Mouse (Mus musculus) embryonic facial prominence, embryonic 14.5 days (tissue): ENCODE measurements at regions not wholly inside any gene's neighbourhood (a gene's known extent, or its start where the extent isn't known, plus 50 kb on each side); places are given as distances from the start of the nearest gene placed in this dataset.
A peak's percentile ranks its signal among the peaks of the same experiment; 100 is the strongest.

Experiments
- ATAC-seq: fragments of 200-750 bp; cut with Nextera tagmentation; 2 replicates; pipeline ENCODE4 v1.8.0; 2017; ENCODE audit warnings: low read depth, moderate number of reproducible peaks, moderate TSS enrichment
- DNase-seq: peaks from one replicate; pipeline ENCODE4 v3.0.0-alpha.2; 2015; ENCODE audit warnings: low spot score
- H3K27ac ChIP-seq: fragments of 300-500 bp; sonication (generic); replicated peaks from 2 replicates; pipeline ENCODE4 v1.5.1; 2014; ENCODE audit warnings: low read depth, mild to moderate bottlenecking, low read length, moderate library complexity
- H3K27me3 ChIP-seq: fragments of 300-500 bp; sonication (generic); replicated peaks from 2 replicates; pipeline ENCODE4 v1.6.1; 2014; ENCODE audit warnings: low read length; ENCODE audit not compliant: control insufficient read depth, insufficient read depth
- H3K36me3 ChIP-seq: fragments of 300-500 bp; sonication (generic); 2 replicates; pipeline ENCODE4 v1.6.1; 2014; ENCODE audit warnings: low read length, mixed read lengths; ENCODE audit not compliant: control insufficient read depth, insufficient read depth
- H3K4me1 ChIP-seq: fragments of 300-500 bp; sonication (generic); 2 replicates; pipeline ENCODE4 v1.6.1; 2014; ENCODE audit warnings: antibody characterized with exemption, low read length; ENCODE audit not compliant: control insufficient read depth, insufficient read depth
- H3K4me2 ChIP-seq: fragments of 300-500 bp; sonication (generic); 2 replicates; pipeline ENCODE4 v1.6.1; 2014; ENCODE audit warnings: low read depth, mild to moderate bottlenecking, low read length, moderate library complexity, mixed read lengths
- H3K4me3 ChIP-seq: fragments of 300-500 bp; sonication (generic); 2 replicates; pipeline ENCODE4 v1.5.1; 2014; ENCODE audit warnings: low read depth, mild to moderate bottlenecking, low read length
- H3K9ac ChIP-seq: fragments of 300-500 bp; sonication (generic); 2 replicates; pipeline ENCODE4 v1.6.1; 2014; ENCODE audit warnings: low read depth, mild to moderate bottlenecking, low read length, moderate library complexity, mixed read lengths
- H3K9me3 ChIP-seq: fragments of 300-500 bp; sonication (generic); 2 replicates; pipeline ENCODE4 v1.6.1; 2016; ENCODE audit warnings: low read length; ENCODE audit not compliant: control insufficient read depth
- WGBS: fragments of 180-500 bp; shearing (Covaris S2); extraction: QIAGEN DNeasy Blood & Tissue Kit; methylation state at CpG from one replicate; pipeline ENCODE4 v1.1.7; 2014; 5-methylcytosine and 5-hydroxymethylcytosine counted together

DNA sequence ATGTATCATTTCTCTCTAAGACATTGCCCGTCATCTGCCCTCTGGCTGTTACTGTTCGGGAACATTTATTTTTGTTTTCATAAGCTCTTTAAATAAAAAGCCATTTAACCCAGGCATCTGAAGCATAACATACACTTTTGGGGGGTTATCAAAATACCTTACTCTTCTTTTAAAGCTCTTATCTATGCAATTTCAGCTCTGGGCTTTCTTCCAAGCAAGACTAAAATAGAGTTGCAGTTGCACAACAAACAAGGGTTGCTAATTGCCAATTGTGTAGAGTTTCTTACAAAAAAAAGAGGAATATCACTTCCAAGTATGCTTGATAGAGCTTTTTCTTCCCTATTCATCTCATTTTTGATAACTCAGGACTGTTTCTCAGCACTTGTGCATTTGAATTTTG lies 277.6 kb downstream of the Cdh9 start:
- H3K4me3 ChIP-seq: no peak overlapping the region
- H3K4me1 ChIP-seq: no peaks in the 10 kb centered on the region
- DNase-seq (no peak), ATAC-seq (no peak)
- no peak overlapping the region for H3K27ac ChIP-seq
- H3K9me3 ChIP-seq: no peaks in the 10 kb centered on the region
- H3K27me3 ChIP-seq: no peaks in the 10 kb centered on the region
- no peak overlapping the region for H3K9ac ChIP-seq
- H3K36me3 ChIP-seq: no peaks in the 10 kb centered on the region
- H3K4me2 ChIP-seq: no peak overlapping the region
- 58% methylated on average over 2 of the region's 2 CpGs for WGBS

DNA sequence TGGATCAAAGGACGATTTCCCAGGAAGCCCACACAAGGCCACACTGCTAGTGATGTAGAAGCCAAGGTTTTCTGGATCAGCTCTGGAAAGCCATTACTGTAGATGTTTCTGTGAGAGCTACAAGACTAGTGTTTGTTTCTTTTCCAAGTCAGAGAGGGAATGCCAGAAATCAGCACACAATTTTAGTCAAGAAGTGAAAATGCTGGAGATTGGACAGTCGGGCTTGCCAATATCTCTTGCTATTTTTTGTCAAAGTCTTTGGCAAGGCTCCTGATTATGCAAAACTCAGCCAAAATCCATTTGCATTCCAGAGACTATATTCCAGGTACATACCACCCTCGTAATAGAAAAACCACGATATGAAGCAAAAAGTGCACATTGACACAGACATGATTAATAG lies 279.3 kb downstream of the Cdh9 start:
- no peak overlapping the region for H3K27ac ChIP-seq
- ATAC-seq: no peak
- H3K9ac ChIP-seq: no peak overlapping the region
- peak; percentile 19 for DNase-seq
- no peaks in the 10 kb centered on the region for H3K36me3 ChIP-seq
- no peaks in the 10 kb centered on the region for H3K4me1 ChIP-seq
- no peaks in the 10 kb centered on the region for H3K9me3 ChIP-seq
- WGBS: 83% methylated on average over 4 of the region's 4 CpGs
- no peaks in the 10 kb centered on the region for H3K27me3 ChIP-seq
- H3K4me3 ChIP-seq: no peak overlapping the region
- H3K4me2 ChIP-seq: no peak overlapping the region

DNA sequence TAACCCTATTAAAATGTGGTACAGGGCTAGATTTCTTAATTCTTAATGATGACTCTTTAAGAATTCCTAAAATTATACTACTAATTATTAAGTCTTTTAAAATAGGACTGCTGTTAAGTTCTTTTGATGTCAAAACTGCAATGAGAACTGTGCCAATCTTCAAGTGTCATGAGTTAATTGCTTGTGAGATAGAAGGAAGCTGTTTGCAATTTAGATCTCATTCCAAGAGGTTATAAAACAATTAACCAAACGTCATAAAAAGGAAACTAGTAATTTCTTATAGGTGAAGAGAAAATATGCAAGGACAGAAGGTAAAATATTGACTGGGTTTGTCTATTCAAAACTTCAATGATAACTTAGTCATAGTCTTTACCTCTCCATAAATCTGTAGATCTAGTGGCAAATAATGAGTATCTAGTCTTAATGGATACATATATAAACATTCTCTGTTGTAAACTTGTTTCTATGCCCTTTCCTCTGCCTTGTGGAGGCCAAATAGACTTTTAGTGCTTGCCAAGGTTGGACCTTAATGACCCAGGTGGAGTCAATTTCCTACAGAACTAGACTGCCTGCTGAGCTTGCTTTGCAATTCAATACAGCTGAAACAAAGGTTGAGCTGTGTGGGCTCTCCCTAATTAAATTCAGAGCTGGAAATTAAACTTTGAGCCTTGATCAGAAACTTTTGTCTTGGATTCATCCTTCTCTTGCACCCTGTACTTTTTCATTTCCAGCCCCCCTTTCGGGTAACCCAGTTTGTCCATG lies 320.5 kb downstream of the Cdh9 start:
- H3K36me3 ChIP-seq: no peaks in the 10 kb centered on the region
- no peak overlapping the region for H3K4me2 ChIP-seq
- WGBS: 24% methylated on average over 2 of the region's 2 CpGs
- H3K27ac ChIP-seq: no peak overlapping the region
- H3K4me1 ChIP-seq: no peaks in the 10 kb centered on the region
- no peaks in the 10 kb centered on the region for H3K27me3 ChIP-seq
- no peaks in the 10 kb centered on the region for H3K9me3 ChIP-seq
- no peak overlapping the region for H3K4me3 ChIP-seq
- ATAC-seq (no peak), DNase-seq (no peak)
- H3K9ac ChIP-seq: no peak overlapping the region

DNA sequence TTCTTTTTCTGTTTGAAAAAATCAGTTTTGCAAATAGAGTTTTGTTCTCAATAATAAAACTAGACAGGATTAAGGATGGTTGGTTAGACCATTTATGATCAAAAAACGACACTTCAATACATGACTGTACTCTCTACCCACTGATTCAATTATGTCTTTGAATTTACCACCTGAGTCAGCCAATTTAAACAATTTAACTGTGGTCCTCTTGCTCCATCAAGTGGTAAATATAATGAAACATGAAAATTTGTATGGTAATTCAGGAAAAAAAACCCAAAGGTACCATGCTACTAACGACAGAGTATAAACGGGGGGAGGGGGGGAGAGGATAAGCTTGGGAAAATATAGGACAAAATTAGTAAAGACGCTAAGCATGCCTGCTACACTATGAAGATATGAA lies 341.2 kb downstream of the Cdh9 start:
- Histone ChIP-seq H3K9me3 (no peaks in the 10 kb centered on the region), H3K27me3 (no peaks in the 10 kb centered on the region), H3K4me1 (no peaks in the 10 kb centered on the region), H3K4me2 (no peak overlapping the region), H3K9ac (no peak overlapping the region), H3K4me3 (no peak overlapping the region), H3K36me3 (no peaks in the 10 kb centered on the region), H3K27ac (no peak overlapping the region)
- WGBS: 76% methylated on average over 4 of the region's 4 CpGs
- no peak for DNase-seq
- ATAC-seq: no peak

DNA sequence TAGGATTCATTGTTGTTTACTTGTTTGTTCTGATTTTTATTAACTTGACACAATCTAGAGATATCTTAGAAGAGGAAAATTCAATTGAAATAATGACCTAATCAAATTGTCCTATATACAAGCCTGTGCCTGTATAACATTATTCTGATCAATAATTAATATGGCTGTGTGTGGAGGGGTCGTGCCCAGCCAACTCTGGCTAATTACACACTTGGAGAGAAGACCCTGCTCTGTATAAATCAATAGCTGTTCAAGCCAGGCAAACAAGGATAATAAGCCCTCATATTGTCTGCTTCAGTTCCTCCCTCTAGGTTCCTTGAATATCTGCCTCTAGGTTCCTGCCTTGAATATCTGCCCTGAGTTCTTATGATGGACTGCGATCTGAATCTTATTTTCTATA lies 355.5 kb downstream of the Cdh9 start:
- no peak for ATAC-seq

DNA sequence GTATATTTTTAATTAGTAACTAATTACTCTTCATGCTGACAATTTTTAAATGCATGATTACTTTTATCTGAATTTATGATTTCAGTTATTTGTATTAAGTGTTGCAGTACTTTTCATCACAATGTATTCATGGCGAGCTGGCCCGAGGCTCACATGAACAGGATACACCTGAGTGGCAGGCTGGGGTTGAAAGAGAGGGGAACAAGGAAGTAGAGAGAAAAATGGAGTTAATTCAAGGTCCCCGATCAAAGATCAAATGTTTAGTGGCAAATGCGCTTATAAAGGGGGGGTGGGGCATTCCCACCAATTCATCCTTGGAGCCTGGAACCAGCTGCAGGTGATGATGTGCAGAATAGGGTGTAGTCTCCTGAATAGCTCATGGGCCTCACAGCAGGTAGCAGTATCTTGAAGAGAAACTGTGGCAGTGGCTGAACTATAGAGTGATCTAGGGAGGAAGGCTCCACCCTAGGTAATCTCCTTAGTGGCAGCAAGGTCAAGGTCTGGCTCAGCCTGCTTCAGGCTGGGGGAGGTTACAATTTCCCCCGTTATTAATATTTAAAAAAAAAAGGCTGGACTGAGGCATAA lies 360.2 kb downstream of the Cdh9 start:
- Histone ChIP-seq H3K4me3 (no peak overlapping the region), H3K9me3 (no peaks in the 10 kb centered on the region), H3K36me3 (no peaks in the 10 kb centered on the region), H3K4me2 (no peak overlapping the region), H3K27ac (no peak overlapping the region), H3K27me3 (no peaks in the 10 kb centered on the region), H3K4me1 (no peaks in the 10 kb centered on the region), H3K9ac (no peak overlapping the region)
- ATAC-seq: no peak
- DNase-seq: no peak
- WGBS: 84% methylated on average over 5 of the region's 5 CpGs

More for the DNA sequence above, 355.5 kb downstream of the Cdh9 start:
- WGBS: 72% methylated on average over 2 of the region's 2 CpGs
- no peaks in the 10 kb centered on the region for H3K27me3 ChIP-seq
- no peak overlapping the region for H3K9ac ChIP-seq
- H3K4me3 ChIP-seq: no peak overlapping the region
- no peak overlapping the region for H3K27ac ChIP-seq
- DNase-seq: no peak
- H3K9me3 ChIP-seq: no peaks in the 10 kb centered on the region
- no peaks in the 10 kb centered on the region for H3K36me3 ChIP-seq
- no peak overlapping the region for H3K4me2 ChIP-seq
- H3K4me1 ChIP-seq: no peaks in the 10 kb centered on the region

DNA sequence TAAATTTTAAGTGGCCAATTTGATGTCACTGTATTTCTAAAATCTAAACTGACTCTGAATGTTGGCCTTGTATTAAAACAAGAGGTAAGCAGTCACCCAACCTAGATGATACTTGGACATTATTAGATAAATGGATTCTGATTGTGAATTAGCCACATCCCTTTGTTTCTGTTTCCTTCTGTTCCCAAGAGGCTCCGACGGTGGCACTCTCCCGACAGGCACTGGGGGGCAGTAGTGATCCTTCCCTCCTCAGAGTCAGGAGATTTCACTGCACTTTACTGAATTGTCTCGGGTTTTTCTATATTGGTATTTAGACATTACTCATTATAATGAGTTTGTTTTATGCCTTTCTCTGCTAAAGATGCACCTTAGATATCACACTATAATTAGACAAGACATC lies 370.4 kb downstream of the Cdh9 start:
- no peak overlapping the region for H3K27ac ChIP-seq
- H3K36me3 ChIP-seq: no peaks in the 10 kb centered on the region
- ATAC-seq: no peak

DNA sequence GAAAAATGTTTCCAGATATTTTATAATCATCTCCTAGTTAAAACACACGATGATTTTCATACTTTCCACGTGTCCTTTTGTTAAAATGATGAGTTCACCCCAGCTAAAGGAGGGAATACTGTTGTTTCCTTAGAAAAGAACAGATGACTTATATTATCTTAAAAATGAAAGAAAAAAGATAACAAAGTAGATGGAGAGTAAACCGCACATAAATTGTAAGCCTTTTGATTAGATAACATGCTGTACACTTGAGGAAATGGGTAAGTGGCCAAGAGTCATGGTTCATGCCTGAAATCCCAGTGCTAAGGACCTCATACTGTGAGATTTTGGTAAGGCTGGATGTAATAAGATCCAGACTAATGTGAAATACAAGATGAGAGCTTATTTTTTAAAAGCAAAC lies 372.6 kb downstream of the Cdh9 start:
- no peaks in the 10 kb centered on the region for H3K9me3 ChIP-seq
- no peak overlapping the region for H3K27ac ChIP-seq
- H3K4me3 ChIP-seq: no peak overlapping the region
- ATAC-seq: no peak
- no peak overlapping the region for H3K4me2 ChIP-seq
- H3K9ac ChIP-seq: no peak overlapping the region
- H3K4me1 ChIP-seq: no peaks in the 10 kb centered on the region
- H3K36me3 ChIP-seq: no peaks in the 10 kb centered on the region
- H3K27me3 ChIP-seq: no peaks in the 10 kb centered on the region
- DNase-seq: no peak
- WGBS: 64% methylated on average over 3 of the region's 3 CpGs

More for the DNA sequence above, 370.4 kb downstream of the Cdh9 start:
- Histone ChIP-seq H3K9ac (no peak overlapping the region), H3K4me2 (no peak overlapping the region), H3K4me1 (no peaks in the 10 kb centered on the region), H3K4me3 (no peak overlapping the region), H3K9me3 (no peaks in the 10 kb centered on the region), H3K27me3 (no peaks in the 10 kb centered on the region)
- peak; percentile 53 for DNase-seq
- 4% methylated on average over 4 of the region's 4 CpGs for WGBS

DNA sequence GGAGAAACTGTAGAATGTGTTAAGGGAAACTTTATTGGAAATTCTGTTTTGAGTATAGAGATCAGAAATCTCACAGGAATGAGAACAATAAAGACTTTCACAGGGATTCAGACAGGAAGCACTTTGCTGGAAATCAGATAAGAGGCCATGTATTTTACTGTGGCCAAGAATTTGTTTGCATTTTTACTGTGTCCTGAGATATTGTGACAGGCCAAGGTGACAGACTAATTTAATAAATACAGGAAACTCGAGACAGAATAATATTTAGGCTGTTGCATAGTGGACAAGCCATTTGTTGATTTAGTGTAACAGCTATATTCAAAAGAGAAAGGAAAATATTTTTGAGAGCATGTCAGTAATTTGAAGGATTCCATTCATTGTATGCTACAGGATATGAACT lies 407.2 kb downstream of the Cdh9 start:
- H3K36me3 ChIP-seq: no peaks in the 10 kb centered on the region
- ATAC-seq: no peak
- H3K4me3 ChIP-seq: no peak overlapping the region
- peak; percentile 12 for DNase-seq
- H3K9me3 ChIP-seq: no peaks in the 10 kb centered on the region
- no peaks in the 10 kb centered on the region for H3K27me3 ChIP-seq
- H3K4me1 ChIP-seq: no peaks in the 10 kb centered on the region
- H3K4me2 ChIP-seq: no peak overlapping the region
- WGBS: 18% methylated on average over 1 of the region's 1 CpGs
- H3K27ac ChIP-seq: no peak overlapping the region
- H3K9ac ChIP-seq: no peak overlapping the region
